ENCODE assay signal across 8 mouse cellular contexts in the genomic region with DNA sequence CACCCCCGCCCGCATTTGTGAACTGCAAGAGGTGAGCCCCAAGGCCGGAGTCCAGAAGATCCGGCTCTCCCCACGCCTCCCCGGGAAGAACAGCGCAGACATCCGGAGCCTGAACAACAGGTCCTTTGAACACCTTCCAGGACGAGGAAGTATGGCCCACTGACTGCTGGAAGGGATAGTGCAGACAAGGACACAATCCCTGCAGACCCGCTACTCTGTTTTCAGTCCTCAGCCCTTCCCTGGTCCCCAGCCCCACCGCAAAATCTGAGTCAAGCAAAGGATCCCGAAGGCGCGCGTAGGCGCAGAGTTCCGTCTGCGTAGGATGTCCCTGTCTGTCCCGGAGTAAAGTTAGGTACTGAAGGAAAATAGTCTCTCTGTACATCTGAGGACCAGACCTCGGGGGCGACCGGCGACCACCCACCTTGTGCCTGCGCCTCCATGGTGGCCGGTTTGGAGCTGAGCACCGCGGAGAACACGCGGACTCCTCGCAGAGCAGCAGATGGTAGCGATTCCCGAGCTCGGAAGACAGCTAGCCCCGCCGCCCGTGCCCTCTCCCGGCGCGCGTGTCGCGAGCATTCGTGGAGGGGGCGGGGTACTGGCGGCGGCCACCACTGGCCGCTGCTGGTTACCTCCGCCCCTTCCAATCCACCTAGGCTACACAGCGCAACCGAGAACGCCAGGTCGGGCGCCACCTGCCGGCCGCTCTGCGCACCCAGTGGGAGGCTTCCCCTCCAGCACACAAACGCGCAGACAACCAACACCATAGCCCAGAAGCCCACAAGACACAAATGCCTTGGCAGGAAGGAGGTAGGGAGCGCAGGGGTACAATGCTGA. TPM values are rescaled to one million over a fixed set of nuclear protein-coding genes. Genes with fewer than 3 reads are reported as not detected.
A peak's percentile ranks its signal among the peaks of the same experiment; 100 is the strongest.
DNase-seq lines count a peak whose midpoint lies in the region; ATAC-seq and TF ChIP-seq lines count a peak whose summit lies in the region.

TSS of gene Tpd52l1 (minus strand) at position 668 of the 834 bp plus-strand sequence.

- DNase-seq in adipocyte (ENCODE audit: low spot score): peak; percentile 48
- DNase-seq in cerebellum, postnatal 36 days: peak; percentile 71 to 79
- peak; percentile 92 for DNase-seq in gastrocnemius, adult 2 months
- peak; percentile 81 to 86 for DNase-seq in layer of hippocampus, postnatal 36 days
- DNase-seq in lung, postnatal 14 days: peak; percentile 84
- DNase-seq in retina, postnatal 1 day: peak; percentile 91
- peak; percentile 41 for DNase-seq in urinary bladder, postnatal 10 days (ENCODE audit: low spot score)

- no peaks in the 10 kb centered on the region for H3K36me3 ChIP-seq in hindbrain, embryonic 15.5 days

- intact Hi-C loops in gastrocnemius, adult 2 months (cut with DNase I): loop anchor here (1.0 to 10.0 kb wide), 4 partner anchors 25 to 621 kb away; partner anchors contain the start of genes Hddc2 and Rnf217

- peak; percentile 91 for TF ChIP-seq CTCF in gastrocnemius, adult 2 months (IDR thresholded peaks at IDR 0.05)

- peak within 1 kb of the TSS; percentile 54 for H3K9ac ChIP-seq in hindbrain, embryonic 15.5 days

- peak within 1 kb of the TSS; percentile 88 for H3K27ac ChIP-seq in gastrocnemius, adult 2 months
- peak within 1 kb of the TSS; percentile 39; the same call in 1 of the 2 replicates for H3K27ac ChIP-seq in hindbrain, embryonic 15.5 days (replicated peaks)

- no peaks in the 10 kb centered on the region for H3K27me3 ChIP-seq in hindbrain, embryonic 15.5 days

- H3K4me3 ChIP-seq in gastrocnemius, adult 2 months: peak within 1 kb of the TSS; percentile 80
- H3K4me3 ChIP-seq in hindbrain, embryonic 15.5 days: peak within 1 kb of the TSS; percentile 68

- peak; percentile 99 for ATAC-seq in hindbrain, embryonic 15.5 days (ENCODE audit: low FRiP score, low read depth)

- under 1% methylated on average over 59 of the region's 59 CpGs for WGBS in hindbrain, embryonic 15.5 days

- peak within 1 kb of the TSS; percentile 81 for H3K4me2 ChIP-seq in hindbrain, embryonic 15.5 days

- 0 out of 2 replicates have a peak, but pooled peaks cover 5% of the 10 kb centered on the region for H3K4me1 ChIP-seq in hindbrain, embryonic 15.5 days (replicated peaks)

- no peaks in the 10 kb centered on the region for H3K9me3 ChIP-seq in hindbrain, embryonic 15.5 days

RNA-seq across cellular contexts. Expression of gene Tpd52l1, which starts in this region (rescaled TPM):
- 10 to 100 TPM; 20.5 to 34.2 TPM for total RNA-seq in gastrocnemius, adult 2 months (2021)
- polyA plus RNA-seq in hindbrain, embryonic 15.5 days (2015; fragmentation: Nextera tagmentation; extraction: Ambion mirVana): 40.8 and 41.7 TPM in 2 replicates
- total RNA-seq in layer of hippocampus, postnatal 36 days (2021): 10 to 100 TPM; 25.1 to 26.4 TPM

Comparison
In these comparisons a context has a peak if more than half of its experiments do, and no peak if none do; other contexts are left out.
1. Peak in every context shown above with its lines: DNase-seq, ATAC-seq, H3K4me3 ChIP-seq and H3K27ac ChIP-seq.
2. DNase-seq: peak in every context shown above with its lines; median percentile 92 in gastrocnemius, adult 2 months; 91 in retina, postnatal 1 day; 84 in lung, postnatal 14 days; 84 in layer of hippocampus, postnatal 36 days; 75 in cerebellum, postnatal 36 days; 48 in adipocyte; 41 in urinary bladder, postnatal 10 days.